Mouse (Mus musculus) MEL (cell line): ENCODE measurements at regions not wholly inside any gene's neighbourhood (a gene's known extent, or its start where the extent isn't known, plus 50 kb on each side); places are given as distances from the start of the nearest gene placed in this dataset.
A peak's percentile ranks its signal among the peaks of the same experiment; 100 is the strongest.
"Not testable (repeated sequence)": the region's sequence is repeated elsewhere in the genome, so short reads cannot be mapped to it uniquely, and the experiment has no call there.

Experiments used
- DNase-seq: peaks from one replicate; pipeline ENCODE4 v3.0.0; 2011; ENCODE audit warnings: low read depth, low spot score
- H3K27ac ChIP-seq: 2 replicates; pipeline ENCODE4 v1.5.1; 2012; ENCODE audit warnings: low read depth, mild to moderate bottlenecking, control low read depth, low read length, moderate library complexity; ENCODE audit not compliant: control insufficient read depth
- H3K27me3 ChIP-seq, 2 experiments: fragments of 150-350 bp in 1 of 2; sonication (generic) in 1 of 2; 2 replicates each; pipeline ENCODE4 v1.6.1; 2012; ENCODE audit warnings: low read length in 2 of 2, mild to moderate bottlenecking in 2 of 2, improper control_type of control experiment in 1 of 2, moderate library complexity in 1 of 2; ENCODE audit not compliant: insufficient read depth in 2 of 2, control insufficient read depth in 1 of 2
- H3K36me3 ChIP-seq, 2 experiments: 2 replicates each; pipeline ENCODE4 v1.6.1; 2012 to 2014; ENCODE audit warnings: low read length in 2 of 2, improper control_type of control experiment in 1 of 2, inconsistent platforms in 1 of 2, mild to moderate bottlenecking in 1 of 2; ENCODE audit not compliant: insufficient read depth in 2 of 2, control insufficient read depth in 1 of 2
- H3K4me1 ChIP-seq, 2 experiments: fragments of 150-350 bp in 1 of 2; sonication (generic) in 1 of 2; 2 replicates each; pipeline ENCODE4 v1.6.1; 2012; ENCODE audit warnings: low read length in 2 of 2, improper control_type of control experiment in 1 of 2, mild to moderate bottlenecking in 1 of 2; ENCODE audit not compliant: insufficient read depth in 2 of 2, control insufficient read depth in 1 of 2
- H3K4me3 ChIP-seq, 2 experiments: fragments of 150-350 bp in 1 of 2; sonication (generic) in 1 of 2; 2 replicates each; pipeline ENCODE4 v1.5.1; 2012; ENCODE audit warnings: low read depth in 2 of 2, low read length in 2 of 2, mild to moderate bottlenecking in 2 of 2, moderate library complexity in 2 of 2, control low read depth in 1 of 2, improper control_type of control experiment in 1 of 2; ENCODE audit not compliant: control insufficient read depth in 1 of 2, insufficient read depth in 1 of 2
- H3K79me2 ChIP-seq: 2 replicates; pipeline ENCODE4 v1.6.1; 2012; ENCODE audit warnings: mild to moderate bottlenecking, low read length, moderate library complexity; ENCODE audit not compliant: control insufficient read depth, poor library complexity, insufficient read depth
- H3K9ac ChIP-seq: 2 replicates; pipeline ENCODE4 v1.6.1; 2012; ENCODE audit warnings: low read depth, mild to moderate bottlenecking, control low read depth, low read length, moderate library complexity; ENCODE audit not compliant: control insufficient read depth, poor library complexity, severe bottlenecking
- H3K9me3 ChIP-seq: fragments of 150-350 bp; sonication (generic); replicated peaks from 2 replicates; pipeline ENCODE4 v1.6.1; 2012; ENCODE audit warnings: mild to moderate bottlenecking, low read length, improper control_type of control experiment, moderate library complexity; ENCODE audit not compliant: insufficient read depth
- BHLHE40 ChIP-seq: IDR thresholded peaks from 2 replicates; pipeline ENCODE4 v1.6.1; 2012; ENCODE audit warnings: low read depth, mild to moderate bottlenecking, inconsistent platforms, low read length, improper control_type of control experiment, borderline replicate concordance
- CHD1 ChIP-seq: IDR thresholded peaks from 2 replicates; pipeline ENCODE4 v1.6.1; 2012; ENCODE audit warnings: low read depth, mild to moderate bottlenecking, inconsistent platforms, low read length, improper control_type of control experiment
- CHD2 ChIP-seq: IDR thresholded peaks from 2 replicates; pipeline ENCODE4 v1.6.1; 2011; ENCODE audit warnings: low read length, improper control_type of control experiment
- CTCF ChIP-seq, 3 experiments: IDR thresholded peaks in 2 of 3; conservative IDR thresholded peaks in 1 of 3; 2 replicates each; pipeline ENCODE4 v1.5.1; 2011 to 2012; ENCODE audit warnings: low read length in 3 of 3, low read depth in 2 of 3, mild to moderate bottlenecking in 2 of 3, improper control_type of control experiment in 1 of 3, inconsistent platforms in 1 of 3, mixed read lengths in 1 of 3, moderate library complexity in 1 of 3; ENCODE audit not compliant: control insufficient read depth in 1 of 3, insufficient read depth in 1 of 3, poor library complexity in 1 of 3, severe bottlenecking in 1 of 3
- ETS1 ChIP-seq: IDR thresholded peaks from 2 replicates; pipeline ENCODE4 v1.6.1; 2012; ENCODE audit warnings: low read depth, mild to moderate bottlenecking, inconsistent platforms, low read length, improper control_type of control experiment, moderate library complexity
- GATA1 ChIP-seq: IDR thresholded peaks from 2 replicates; pipeline ENCODE4 v1.6.1; 2011; ENCODE audit warnings: low read depth, low read length, improper control_type of control experiment
- HCFC1 ChIP-seq: IDR thresholded peaks from 2 replicates; pipeline ENCODE4 v1.6.1; 2012; ENCODE audit warnings: low read depth, mild to moderate bottlenecking, inconsistent platforms, low read length, improper control_type of control experiment, moderate library complexity
- JUND ChIP-seq: IDR thresholded peaks from 2 replicates; pipeline ENCODE4 v1.6.1; 2011; ENCODE audit warnings: low read depth, mild to moderate bottlenecking, improper control_type of control experiment, low read length
- MAX ChIP-seq: IDR thresholded peaks from 2 replicates; pipeline ENCODE4 v1.6.1; 2011; ENCODE audit warnings: low read length, improper control_type of control experiment
- MAZ ChIP-seq: IDR thresholded peaks from 2 replicates; pipeline ENCODE4 v1.6.1; 2012; ENCODE audit warnings: low read depth, mild to moderate bottlenecking, inconsistent platforms, low read length, improper control_type of control experiment
- MXI1 ChIP-seq: IDR thresholded peaks from 2 replicates; pipeline ENCODE4 v1.6.1; 2011; ENCODE audit warnings: mild to moderate bottlenecking, low read depth, low read length, improper control_type of control experiment
- MYB ChIP-seq: IDR thresholded peaks from 2 replicates; pipeline ENCODE4 v1.6.1; 2011; ENCODE audit warnings: mild to moderate bottlenecking, low read depth, low read length, improper control_type of control experiment
- MYC ChIP-seq: IDR thresholded peaks from 2 replicates; pipeline ENCODE4 v1.6.1; 2011; ENCODE audit warnings: low read depth, mild to moderate bottlenecking, low read length, improper control_type of control experiment, moderate library complexity
- NELFE ChIP-seq: IDR thresholded peaks from 2 replicates; pipeline ENCODE4 v1.6.1; 2011; ENCODE audit warnings: low read depth, low read length, improper control_type of control experiment
- POLR2A ChIP-seq, 2 experiments: IDR thresholded peaks; 2 replicates each; pipeline ENCODE4 v1.6.1; 2011 to 2012; ENCODE audit warnings: low read length in 2 of 2, mild to moderate bottlenecking in 2 of 2, control low read depth in 1 of 2, improper control_type of control experiment in 1 of 2, low read depth in 1 of 2, moderate library complexity in 1 of 2; ENCODE audit not compliant: control insufficient read depth in 1 of 2, insufficient read depth in 1 of 2, poor library complexity in 1 of 2
- POLR2AphosphoS2 ChIP-seq: IDR thresholded peaks from 2 replicates; pipeline ENCODE4 v1.6.1; 2011; ENCODE audit warnings: low read length, improper control_type of control experiment
- POLR2AphosphoS5 ChIP-seq: IDR thresholded peaks from 2 replicates; pipeline ENCODE4 v1.6.1; 2012; ENCODE audit warnings: low read depth, borderline replicate concordance, mild to moderate bottlenecking, inconsistent platforms, low read length, moderate library complexity, mixed read lengths
- RAD21 ChIP-seq: IDR thresholded peaks from 2 replicates; pipeline ENCODE4 v1.6.1; 2011; ENCODE audit warnings: mild to moderate bottlenecking, low read depth, low read length, improper control_type of control experiment
- RCOR1 ChIP-seq: IDR thresholded peaks from 2 replicates; pipeline ENCODE4 v1.6.1; 2012; ENCODE audit warnings: low read depth, mild to moderate bottlenecking, inconsistent platforms, low read length, improper control_type of control experiment
- SIN3A ChIP-seq: IDR thresholded peaks from 2 replicates; pipeline ENCODE4 v1.6.1; 2012; ENCODE audit warnings: low read length, improper control_type of control experiment, inconsistent platforms
- TAL1 ChIP-seq: IDR thresholded peaks from 2 replicates; pipeline ENCODE4 v1.6.1; 2012; ENCODE audit warnings: mild to moderate bottlenecking, inconsistent platforms, low read length, moderate library complexity, mixed read lengths
- TBP ChIP-seq: IDR thresholded peaks from 2 replicates; pipeline ENCODE4 v1.8.0; 2011; ENCODE audit warnings: low read depth, low read length, improper control_type of control experiment
- USF1 ChIP-seq: IDR thresholded peaks from 2 replicates; pipeline ENCODE4 v1.6.1; 2014; ENCODE audit warnings: low read depth, mild to moderate bottlenecking, inconsistent platforms, low read length, improper control_type of control experiment, moderate library complexity
- USF2 ChIP-seq, 2 experiments: IDR thresholded peaks; 2 replicates each; pipeline ENCODE4 v1.6.1; 2011 to 2012; ENCODE audit warnings: improper control_type of control experiment in 2 of 2, low read length in 2 of 2, borderline replicate concordance in 1 of 2, inconsistent platforms in 1 of 2, low read depth in 1 of 2, mild to moderate bottlenecking in 1 of 2; ENCODE audit not compliant: insufficient read depth in 1 of 2
- ZKSCAN1 ChIP-seq: IDR thresholded peaks from 2 replicates; pipeline ENCODE4 v1.6.1; 2012; ENCODE audit warnings: low read depth, mild to moderate bottlenecking, inconsistent platforms, low read length, improper control_type of control experiment, moderate library complexity
- ZMIZ1 ChIP-seq: IDR thresholded peaks from 2 replicates; pipeline ENCODE4 v1.6.1; 2012; ENCODE audit warnings: low read depth, mild to moderate bottlenecking, inconsistent platforms, low read length, improper control_type of control experiment, moderate library complexity

DNA sequence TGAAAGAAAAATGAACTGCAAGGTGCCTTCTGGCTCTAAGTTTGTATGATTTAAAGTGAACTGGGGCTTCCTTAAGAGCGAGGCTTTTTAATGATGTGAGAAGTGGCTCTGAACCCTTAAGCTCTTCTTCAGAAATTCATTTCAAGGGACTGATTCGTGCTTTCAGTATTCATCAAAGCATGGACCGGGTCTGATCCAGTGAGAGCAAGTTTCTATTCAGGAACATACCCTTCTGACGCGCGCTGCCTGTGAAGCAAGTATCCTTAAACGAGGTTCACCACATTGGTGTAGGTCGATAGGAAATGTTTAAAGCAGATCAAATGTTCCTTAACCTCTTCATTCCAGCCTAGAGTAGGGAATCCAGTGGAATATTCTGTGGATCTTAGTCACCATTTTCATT lies 240.1 kb downstream of the Kctd12 start:
- H3K9me3 ChIP-seq = no peaks in the 10 kb centered on the region
- H3K4me1 ChIP-seq = no peaks in the 10 kb centered on the region
- no peak for TF ChIP-seq USF2 (IDR thresholded peaks at IDR 0.05; ENCODE audit: borderline replicate concordance in 1 of 2, insufficient read depth in 1 of 2, low read depth in 1 of 2, low read length in 2 of 2)
- no peak for TF ChIP-seq RAD21
- no peak for TF ChIP-seq MYC
- TF ChIP-seq CTCF (IDR thresholded peaks at IDR 0.05 in 2 of 3, conservative IDR thresholded peaks at IDR 0.05 in 1 of 3; ENCODE audit: control insufficient read depth in 1 of 3, insufficient read depth in 1 of 3, low read depth in 2 of 3, low read length in 3 of 3, poor library complexity in 1 of 3, severe bottlenecking in 1 of 3) = no peak
- no peak for TF ChIP-seq MAX
- TF ChIP-seq BHLHE40 = no peak
- no peak for TF ChIP-seq HCFC1
- no peak for TF ChIP-seq NELFE
- TF ChIP-seq MXI1 = no peak
- no peak for TF ChIP-seq ETS1
- TF ChIP-seq MYB = no peak
- no peak overlapping the region for H3K27ac ChIP-seq
- no peaks in the 10 kb centered on the region for H3K79me2 ChIP-seq
- no peaks in the 10 kb centered on the region for H3K27me3 ChIP-seq
- no peaks in the 10 kb centered on the region for H3K36me3 ChIP-seq
- H3K4me3 ChIP-seq = no peak overlapping the region
- H3K9ac ChIP-seq = no peak overlapping the region
- DNase-seq = no peak

DNA sequence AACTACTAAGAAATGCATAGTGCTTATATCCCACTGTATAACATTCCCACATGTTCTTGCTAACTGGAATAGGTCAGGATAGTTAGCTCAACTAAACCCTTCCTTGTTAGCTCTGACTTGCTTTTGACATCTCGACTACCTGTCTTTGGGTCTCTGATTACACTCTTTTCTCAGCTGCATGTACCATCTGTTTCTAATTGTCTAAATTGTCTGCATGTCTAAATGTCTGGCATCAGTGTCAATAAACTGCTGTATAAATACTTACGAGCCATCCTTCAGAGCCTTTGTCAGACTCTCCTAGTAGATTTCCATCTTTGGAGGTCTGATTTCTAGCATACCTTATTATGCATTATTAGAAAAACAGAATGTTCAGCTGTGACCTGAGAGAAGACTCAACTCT lies 245.8 kb downstream of the Kctd12 start:
- no peak for TF ChIP-seq GATA1
- TF ChIP-seq POLR2AphosphoS5 = no peak
- no peak for TF ChIP-seq RAD21
- TF ChIP-seq CHD2 = no peak
- TF ChIP-seq ZKSCAN1 = no peak
- TF ChIP-seq ETS1 = no peak
- TF ChIP-seq MYB = no peak
- TF ChIP-seq USF1 = no peak
- TF ChIP-seq CHD1 = no peak
- TF ChIP-seq ZMIZ1 = no peak
- no peak for TF ChIP-seq RCOR1
- TF ChIP-seq TAL1 = no peak
- TF ChIP-seq JUND = no peak
- TF ChIP-seq POLR2A (IDR thresholded peaks at IDR 0.05; ENCODE audit: control insufficient read depth in 1 of 2, insufficient read depth in 1 of 2, low read depth in 1 of 2, low read length in 2 of 2, poor library complexity in 1 of 2) = no peak
- TF ChIP-seq POLR2AphosphoS2 = no peak
- no peak for TF ChIP-seq MAZ
- no peak for TF ChIP-seq SIN3A
- no peak for TF ChIP-seq TBP
- DNase-seq = no peak

GRCm38 (mm10) chr14:102733718-102734117 lies 248.7 kb downstream of the Kctd12 start:
- DNase-seq = peak; percentile 28
- not testable (repeated sequence) for H3K27ac ChIP-seq, H3K79me2 ChIP-seq, H3K36me3 ChIP-seq, H3K9me3 ChIP-seq, H3K4me3 ChIP-seq, H3K27me3 ChIP-seq, H3K9ac ChIP-seq, H3K4me1 ChIP-seq

More for the DNA sequence above, 245.8 kb downstream of the Kctd12 start:
- no peak overlapping the region for H3K27ac ChIP-seq
- no peaks in the 10 kb centered on the region for H3K79me2 ChIP-seq
- H3K27me3 ChIP-seq = no peaks in the 10 kb centered on the region
- no peaks in the 10 kb centered on the region for H3K9me3 ChIP-seq
- no peaks in the 10 kb centered on the region for H3K36me3 ChIP-seq
- H3K9ac ChIP-seq = no peak overlapping the region
- no peak overlapping the region for H3K4me3 ChIP-seq
- no peaks in the 10 kb centered on the region for H3K4me1 ChIP-seq
